Mouse (Mus musculus): ENCODE results near the gene Crlf1. TPM values are rescaled to one million over a fixed set of nuclear protein-coding genes. Genes with fewer than 3 reads are reported as not detected.

Crlf1 gene
- not detected in 2 replicates for polyA plus RNA-seq (2012; ENCODE audit: insufficient read depth, insufficient read length, low replicate concordance, missing spikeins)

GRCm38 (mm10) chr8:70492664-70493640 is at the start of gene Crlf1:
Gene Crlf1 (plus strand): TSS chr8:70493158.
- H3K4me1 ChIP-seq (ENCODE audit: control insufficient read depth, insufficient read depth, low read length) = peaks cover 46% of the 10 kb centered on the region
- TF ChIP-seq CTCF (IDR thresholded peaks at IDR 0.05; ENCODE audit: insufficient read depth, low read depth, low read length) (no peak), POLR2A (IDR thresholded peaks at IDR 0.05; ENCODE audit: insufficient read depth, low read depth, low read length) (no peak)
- H3K27ac ChIP-seq (ENCODE audit: insufficient read depth, low read depth, low read length) = no peak within 1 kb of the TSS
- 1% methylated on average over 90 of the region's 93 CpGs for WGBS
- peak within 1 kb of the TSS; percentile 25 for H3K4me3 ChIP-seq (ENCODE audit: insufficient read depth, low read depth, low read length)

GRCm38 (mm10) chr8:70443326-70443725 is 49.6 kb upstream of the Crlf1 start:
- Histone ChIP-seq H3K27ac (ENCODE audit: insufficient read depth, low read depth, low read length) (no peak overlapping the region), H3K4me1 (ENCODE audit: control insufficient read depth, insufficient read depth, low read length) (peaks cover 9% of the 10 kb centered on the region), H3K4me3 (ENCODE audit: insufficient read depth, low read depth, low read length) (no peak overlapping the region)
- WGBS = 85% methylated on average over 4 of the region's 4 CpGs
- TF ChIP-seq POLR2A (IDR thresholded peaks at IDR 0.05; ENCODE audit: insufficient read depth, low read depth, low read length) = no peak
- TF ChIP-seq CTCF (IDR thresholded peaks at IDR 0.05; ENCODE audit: insufficient read depth, low read depth, low read length) = no peak

- Histone ChIP-seq H3K27ac (ENCODE audit: insufficient read depth, low read depth, low read length) (no peak overlapping the region), H3K4me1 (ENCODE audit: control insufficient read depth, insufficient read depth, low read length) (no peaks in the 10 kb centered on the region), H3K4me3 (ENCODE audit: insufficient read depth, low read depth, low read length) (no peak overlapping the region)
- TF ChIP-seq POLR2A (IDR thresholded peaks at IDR 0.05; ENCODE audit: insufficient read depth, low read depth, low read length) (no peak), CTCF (IDR thresholded peaks at IDR 0.05; ENCODE audit: insufficient read depth, low read depth, low read length) (no peak)
- WGBS = 46% methylated on average over 1 of the region's 1 CpGs
These were observed 47.0 kb upstream of the Crlf1 start for GRCm38 (mm10) chr8:70445988-70446387.

- Histone ChIP-seq H3K27ac (ENCODE audit: insufficient read depth, low read depth, low read length) (no peak overlapping the region), H3K4me1 (ENCODE audit: control insufficient read depth, insufficient read depth, low read length) (peaks cover 3% of the 10 kb centered on the region; the same call in 1 of the 2 replicates), H3K4me3 (ENCODE audit: insufficient read depth, low read depth, low read length) (no peak overlapping the region)
- TF ChIP-seq CTCF (IDR thresholded peaks at IDR 0.05; ENCODE audit: insufficient read depth, low read depth, low read length) = no peak
- no peak for TF ChIP-seq POLR2A (IDR thresholded peaks at IDR 0.05; ENCODE audit: insufficient read depth, low read depth, low read length)
- WGBS = 26% methylated on average over 19 of the region's 19 CpGs
These were observed 45.1 kb upstream of the Crlf1 start for GRCm38 (mm10) chr8:70447639-70448420.

- WGBS = 80% methylated on average over 52 of the region's 52 CpGs
- Histone ChIP-seq H3K4me1 (ENCODE audit: control insufficient read depth, insufficient read depth, low read length) (peaks cover 24% of the 10 kb centered on the region), H3K27ac (ENCODE audit: insufficient read depth, low read depth, low read length) (no peak overlapping the region), H3K4me3 (ENCODE audit: insufficient read depth, low read depth, low read length) (no peak overlapping the region)
- TF ChIP-seq CTCF (IDR thresholded peaks at IDR 0.05; ENCODE audit: insufficient read depth, low read depth, low read length) = no peak
These were observed 40.6 kb upstream of the Crlf1 start for GRCm38 (mm10) chr8:70452196-70452966.

GRCm38 (mm10) chr8:70453852-70454251 is 39.1 kb upstream of the Crlf1 start:
- Histone ChIP-seq H3K4me1 (ENCODE audit: control insufficient read depth, insufficient read depth, low read length) (peaks cover 24% of the 10 kb centered on the region), H3K4me3 (ENCODE audit: insufficient read depth, low read depth, low read length) (no peak overlapping the region), H3K27ac (ENCODE audit: insufficient read depth, low read depth, low read length) (peak overlapping the region; percentile 53; the same call in 1 of the 2 replicates)
- 45% methylated on average over 5 of the region's 5 CpGs for WGBS
- TF ChIP-seq POLR2A (IDR thresholded peaks at IDR 0.05; ENCODE audit: insufficient read depth, low read depth, low read length) = no peak
- TF ChIP-seq CTCF (IDR thresholded peaks at IDR 0.05; ENCODE audit: insufficient read depth, low read depth, low read length) = no peak

- Histone ChIP-seq H3K4me1 (ENCODE audit: control insufficient read depth, insufficient read depth, low read length) (peaks cover 36% of the 10 kb centered on the region), H3K27ac (ENCODE audit: insufficient read depth, low read depth, low read length) (no peak overlapping the region), H3K4me3 (ENCODE audit: insufficient read depth, low read depth, low read length) (no peak overlapping the region)
- TF ChIP-seq POLR2A (IDR thresholded peaks at IDR 0.05; ENCODE audit: insufficient read depth, low read depth, low read length) = no peak
- WGBS = 95% methylated on average over 1 of the region's 1 CpGs
These were observed 36.0 kb upstream of the Crlf1 start for GRCm38 (mm10) chr8:70456996-70457395.

GRCm38 (mm10) chr8:70457882-70458281 is 35.1 kb upstream of the Crlf1 start:
- H3K4me1 ChIP-seq (ENCODE audit: control insufficient read depth, insufficient read depth, low read length) = peaks cover 43% of the 10 kb centered on the region
- no peak overlapping the region for H3K27ac ChIP-seq (ENCODE audit: insufficient read depth, low read depth, low read length)
- no peak overlapping the region for H3K4me3 ChIP-seq (ENCODE audit: insufficient read depth, low read depth, low read length)
- TF ChIP-seq POLR2A (IDR thresholded peaks at IDR 0.05; ENCODE audit: insufficient read depth, low read depth, low read length) (no peak), CTCF (IDR thresholded peaks at IDR 0.05; ENCODE audit: insufficient read depth, low read depth, low read length) (no peak)
- WGBS = 93% methylated on average over 6 of the region's 6 CpGs
